Mouse (Mus musculus): Measurements from ENCODE around the gene Vamp2.

- TF ChIP-seq GATA1 (IDR thresholded peaks at IDR 0.05; ENCODE audit: borderline replicate concordance, low read length) (no peak), CTCF (IDR thresholded peaks at IDR 0.05; ENCODE audit: low read depth, low read length) (no peak), POLR2AphosphoS5 (IDR thresholded peaks at IDR 0.05; ENCODE audit: insufficient replicate concordance, low read depth, low read length) (no peak), TAL1 (conservative IDR thresholded peaks at IDR 0.05; ENCODE audit: low read depth, low read length) (no peak)
Measured at GRCm38 (mm10) chr11:69066163-69066861, 22.0 kb upstream of the Vamp2 start.

Measured in G1E (cell line).